Mouse (Mus musculus): ENCODE data around the gene Fancd2os. TPM values are rescaled to one million over a fixed set of nuclear protein-coding genes. Genes with fewer than 3 reads are reported as not detected.

The Fancd2os gene
- total and polyA plus RNA-seq, 3 experiments = 0.31 TPM; not detected in 2

- Histone ChIP-seq H3K4me3 (replicated peaks in 1 of 3; ENCODE audit: low read depth in 2 of 3, low read length in 2 of 3, poor library complexity in 1 of 3) (no peak overlapping the region), H3K4me2 (ENCODE audit: insufficient read depth, low read depth, poor library complexity, severe bottlenecking) (no peak overlapping the region), H3K9me3 (replicated peaks; ENCODE audit: low read length) (peaks cover 2% of the 10 kb centered on the region), H3K4me1 (ENCODE audit: control insufficient read depth in 1 of 2, insufficient read depth in 2 of 2) (peaks cover 9 to 19% of the 10 kb centered on the region in 2 experiments; a peak in 3 of 4 replicates), H3K27ac (ENCODE audit: insufficient read depth, low read depth) (no peak overlapping the region), H3K9ac (ENCODE audit: insufficient read depth, low read depth) (no peak overlapping the region), H3K27me3 (replicated peaks) (no peaks in the 10 kb centered on the region), H3K36me3 (replicated peaks in 1 of 2; ENCODE audit: control insufficient read depth in 1 of 2, insufficient read depth in 1 of 2, low read length in 1 of 2) (peaks cover 17 to 72% of the 10 kb centered on the region in 2 experiments), H3K79me2 (replicated peaks; ENCODE audit: control insufficient read depth, extremely low read depth, insufficient read depth, poor library complexity, severe bottlenecking) (peaks cover 68% of the 10 kb centered on the region)
- in situ Hi-C loops (cut with MboI; ENCODE audit: low pct_ligation_motif_present, low pct_unique_long_range_greater_than_20kb, low sequenced_read_pairs) (no loop called here), dilution Hi-C loops (cut with MboI; ENCODE audit: extremely low pct_ligation_motif_present, extremely low pct_unique_long_range_greater_than_20kb, low sequenced_read_pairs) (no loop called here)
- no peak for DNase-seq (ENCODE audit: extremely low read depth)
- TF ChIP-seq CHD2 (IDR thresholded peaks at IDR 0.05; ENCODE audit: low read length) (no peak), SMC3 (IDR thresholded peaks at IDR 0.05; ENCODE audit: low read depth, low read length) (no peak), HCFC1 (IDR thresholded peaks at IDR 0.05; ENCODE audit: low read depth, low read length) (no peak), RAD21 (IDR thresholded peaks at IDR 0.05; ENCODE audit: low read depth, low read length) (no peak), POLR2A (IDR thresholded peaks at IDR 0.05; ENCODE audit: low read depth, low read length) (no peak), E2F4 (IDR thresholded peaks at IDR 0.05; ENCODE audit: insufficient replicate concordance, low read depth, low read length) (no peak), MEF2A (IDR thresholded peaks at IDR 0.05; ENCODE audit: borderline replicate concordance, low read depth, low read length) (no peak)
Observed at GRCm38 (mm10) chr6:113608871-113609270, 8.4 kb upstream of the Fancd2os start.

GRCm38 (mm10) chr6:113605224-113605545 is 4.7 kb upstream of the Fancd2os start:
- Histone ChIP-seq H3K36me3 (replicated peaks in 1 of 2; ENCODE audit: control insufficient read depth in 1 of 2, insufficient read depth in 1 of 2, low read length in 1 of 2) (peaks cover 7 to 42% of the 10 kb centered on the region in 2 experiments), H3K9me3 (replicated peaks; ENCODE audit: low read length) (no peaks in the 10 kb centered on the region), H3K4me1 (ENCODE audit: control insufficient read depth in 1 of 2, insufficient read depth in 2 of 2) (peaks cover 9 to 19% of the 10 kb centered on the region in 2 experiments; a peak in 3 of 4 replicates), H3K9ac (ENCODE audit: insufficient read depth, low read depth) (peak overlapping the region; percentile 81), H3K4me2 (ENCODE audit: insufficient read depth, low read depth, poor library complexity, severe bottlenecking) (peak overlapping the region; percentile 94), H3K27me3 (replicated peaks) (no peaks in the 10 kb centered on the region), H3K4me3 (replicated peaks in 1 of 3; ENCODE audit: low read depth in 2 of 3, low read length in 2 of 3, poor library complexity in 1 of 3) (peak overlapping the region; percentile 95 to 98 (median 96)), H3K79me2 (replicated peaks; ENCODE audit: control insufficient read depth, extremely low read depth, insufficient read depth, poor library complexity, severe bottlenecking) (peaks cover 49% of the 10 kb centered on the region), H3K27ac (ENCODE audit: insufficient read depth, low read depth) (peak overlapping the region; percentile 54)
- TF ChIP-seq MAFK (IDR thresholded peaks at IDR 0.05; ENCODE audit: insufficient replicate concordance, low read length) (no peak), NELFE (IDR thresholded peaks at IDR 0.05; ENCODE audit: low read depth, low read length) (no peak), SIN3A (IDR thresholded peaks at IDR 0.05; ENCODE audit: low read length) (peak; percentile 31; the same call in 1 of the 2 replicates), ZMIZ1 (IDR thresholded peaks at IDR 0.05; ENCODE audit: low read depth, low read length) (no peak), TBP (conservative IDR thresholded peaks at IDR 0.05; ENCODE audit: low read depth, low read length) (no peak), MAX (IDR thresholded peaks at IDR 0.05; ENCODE audit: low read length) (no peak), BHLHE40 (IDR thresholded peaks at IDR 0.05; ENCODE audit: low read depth, low read length) (no peak)
- in situ Hi-C loops (cut with MboI; ENCODE audit: low pct_ligation_motif_present, low pct_unique_long_range_greater_than_20kb, low sequenced_read_pairs) = no loop called here
- dilution Hi-C loops (cut with MboI; ENCODE audit: extremely low pct_ligation_motif_present, extremely low pct_unique_long_range_greater_than_20kb, low sequenced_read_pairs) = no loop called here
- DNase-seq (ENCODE audit: extremely low read depth) = peak; percentile 20

Data from CH12.LX (cell line).